Mouse (Mus musculus): ENCODE results near the gene Slc38a4. TPM values are rescaled to one million over a fixed set of nuclear protein-coding genes. Genes with fewer than 3 reads are reported as not detected.

Gene Slc38a4
- total and polyA plus RNA-seq, 2 experiments from 2014 or later = 57.5 to 92.1 TPM

DNA sequence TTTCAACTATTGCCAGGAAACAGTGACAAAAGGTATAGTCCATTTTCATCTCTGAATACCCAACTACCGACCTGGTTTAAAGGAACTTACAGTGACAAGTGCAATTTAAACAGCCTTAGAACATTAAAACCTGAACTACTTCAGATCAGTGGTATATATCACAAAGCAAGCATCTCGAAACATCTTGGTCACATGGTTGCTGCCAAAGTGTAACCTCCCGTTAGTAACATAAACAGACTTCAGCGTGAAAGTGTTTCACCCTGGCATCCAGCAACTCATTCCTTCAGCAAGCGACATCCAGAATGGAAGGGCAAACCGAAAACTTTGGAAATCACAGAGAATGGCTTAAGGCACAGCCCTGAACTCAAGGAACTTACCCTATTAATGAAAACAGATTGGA, 29.1 kb downstream of the Slc38a4 start:
- no peak for ATAC-seq (ENCODE audit: insufficient read depth, low read depth)
- H3K4me2 ChIP-seq (ENCODE audit: low read depth, low read length) = no peak overlapping the region
- H3K27ac ChIP-seq (ENCODE audit: low read depth) = no peak overlapping the region
- no peaks in the 10 kb centered on the region for H3K36me3 ChIP-seq (replicated peaks; ENCODE audit: control insufficient read depth, insufficient read depth, low read length)
- H3K9ac ChIP-seq (replicated peaks; ENCODE audit: low read depth, low read length) = no peak overlapping the region
- no peaks in the 10 kb centered on the region for H3K4me1 ChIP-seq (ENCODE audit: control insufficient read depth, insufficient read depth)
- no peaks in the 10 kb centered on the region for H3K27me3 ChIP-seq (ENCODE audit: control insufficient read depth, insufficient read depth, low read length)
- WGBS = 76% methylated on average over 6 of the region's 6 CpGs
- no peak overlapping the region for H3K4me3 ChIP-seq (ENCODE audit: low read depth, low read length)
- no peaks in the 10 kb centered on the region for H3K9me3 ChIP-seq (replicated peaks; ENCODE audit: control insufficient read depth, low read length)
- TF ChIP-seq EP300 (IDR thresholded peaks at IDR 0.05; ENCODE audit: low read depth) (no peak), CTCF (IDR thresholded peaks at IDR 0.05; ENCODE audit: low read depth) (no peak)
- no peak for DNase-seq (ENCODE audit: low spot score)

DNA sequence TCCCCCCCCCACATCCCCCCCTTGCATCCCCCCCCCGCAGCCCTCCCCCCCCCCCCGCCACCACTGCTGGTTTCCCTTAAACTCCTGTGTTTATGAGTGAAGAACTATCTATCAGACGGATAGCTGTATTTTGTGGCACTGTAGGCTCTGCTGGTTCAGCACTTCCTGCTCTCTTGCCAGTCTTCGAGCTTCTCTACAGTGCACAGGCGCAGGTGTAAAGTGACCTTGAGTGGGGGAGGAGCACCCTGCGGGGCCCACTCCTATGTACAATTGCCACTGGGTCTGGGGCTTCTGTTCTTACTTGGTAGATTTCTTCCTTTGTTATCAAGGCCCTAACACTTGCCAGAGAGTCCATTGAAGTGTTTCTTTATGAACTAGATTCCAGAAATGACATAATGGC, 33.0 kb downstream of the Slc38a4 start:
- Histone ChIP-seq H3K4me3 (ENCODE audit: low read depth, low read length) (no peak overlapping the region), H3K9me3 (replicated peaks; ENCODE audit: control insufficient read depth, low read length) (no peaks in the 10 kb centered on the region), H3K36me3 (replicated peaks; ENCODE audit: control insufficient read depth, insufficient read depth, low read length) (no peaks in the 10 kb centered on the region), H3K9ac (replicated peaks; ENCODE audit: low read depth, low read length) (no peak overlapping the region), H3K27ac (ENCODE audit: low read depth) (no peak overlapping the region), H3K4me2 (ENCODE audit: low read depth, low read length) (no peak overlapping the region), H3K4me1 (ENCODE audit: control insufficient read depth, insufficient read depth) (no peaks in the 10 kb centered on the region), H3K27me3 (ENCODE audit: control insufficient read depth, insufficient read depth, low read length) (no peaks in the 10 kb centered on the region)
- no peak for ATAC-seq (ENCODE audit: insufficient read depth, low read depth)
- WGBS = 52% methylated on average over 4 of the region's 6 CpGs
- DNase-seq (ENCODE audit: low spot score) = no peak
- no peak for TF ChIP-seq CTCF (IDR thresholded peaks at IDR 0.05; ENCODE audit: low read depth)
- TF ChIP-seq EP300 (IDR thresholded peaks at IDR 0.05; ENCODE audit: low read depth) = no peak

DNA sequence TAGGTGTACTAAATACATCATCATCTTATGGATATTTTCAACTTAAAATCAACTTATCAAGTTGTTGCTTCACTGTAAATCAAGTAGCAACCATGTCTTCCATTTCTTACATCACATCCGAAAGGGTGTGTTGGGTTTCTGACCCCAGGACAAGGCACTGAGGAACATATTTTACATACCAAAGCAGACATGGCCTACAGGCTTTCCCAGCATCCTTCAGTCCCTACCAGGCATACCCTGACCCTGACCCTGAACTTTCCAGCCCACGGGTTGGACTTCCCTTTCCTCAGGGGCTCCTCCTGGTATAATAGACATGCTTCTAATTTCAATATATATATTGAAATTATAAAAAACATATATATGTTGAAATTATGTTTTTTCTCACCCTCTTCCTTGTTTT, 33.5 kb downstream of the Slc38a4 start:
- Histone ChIP-seq H3K4me3 (ENCODE audit: low read depth, low read length) (no peak overlapping the region), H3K27me3 (ENCODE audit: control insufficient read depth, insufficient read depth, low read length) (no peaks in the 10 kb centered on the region), H3K27ac (ENCODE audit: low read depth) (no peak overlapping the region), H3K9ac (replicated peaks; ENCODE audit: low read depth, low read length) (no peak overlapping the region), H3K4me2 (ENCODE audit: low read depth, low read length) (no peak overlapping the region), H3K4me1 (ENCODE audit: control insufficient read depth, insufficient read depth) (no peaks in the 10 kb centered on the region), H3K9me3 (replicated peaks; ENCODE audit: control insufficient read depth, low read length) (no peaks in the 10 kb centered on the region), H3K36me3 (replicated peaks; ENCODE audit: control insufficient read depth, insufficient read depth, low read length) (no peaks in the 10 kb centered on the region)
- no peak for TF ChIP-seq CTCF (IDR thresholded peaks at IDR 0.05; ENCODE audit: low read depth)
- TF ChIP-seq EP300 (IDR thresholded peaks at IDR 0.05; ENCODE audit: low read depth) = no peak
- ATAC-seq (ENCODE audit: insufficient read depth, low read depth) (no peak), DNase-seq (ENCODE audit: low spot score) (no peak)
- 81% methylated on average over 2 of the region's 2 CpGs for WGBS

- Histone ChIP-seq H3K9me3 (replicated peaks; ENCODE audit: control insufficient read depth, low read length) (no peaks in the 10 kb centered on the region), H3K4me2 (ENCODE audit: low read depth, low read length) (no peak overlapping the region), H3K27me3 (ENCODE audit: control insufficient read depth, insufficient read depth, low read length) (no peaks in the 10 kb centered on the region), H3K36me3 (replicated peaks; ENCODE audit: control insufficient read depth, insufficient read depth, low read length) (no peaks in the 10 kb centered on the region), H3K4me3 (ENCODE audit: low read depth, low read length) (no peak overlapping the region), H3K4me1 (ENCODE audit: control insufficient read depth, insufficient read depth) (no peaks in the 10 kb centered on the region), H3K27ac (ENCODE audit: low read depth) (no peak overlapping the region), H3K9ac (replicated peaks; ENCODE audit: low read depth, low read length) (no peak overlapping the region)
- 82% methylated on average over 6 of the region's 6 CpGs for WGBS
- ATAC-seq (ENCODE audit: insufficient read depth, low read depth) (no peak), DNase-seq (ENCODE audit: low spot score) (no peak)
- TF ChIP-seq EP300 (IDR thresholded peaks at IDR 0.05; ENCODE audit: low read depth) (no peak), CTCF (IDR thresholded peaks at IDR 0.05; ENCODE audit: low read depth) (no peak)
Measured at GRCm38 (mm10) chr15:97020221-97020620, 35.5 kb downstream of the Slc38a4 start.

DNA sequence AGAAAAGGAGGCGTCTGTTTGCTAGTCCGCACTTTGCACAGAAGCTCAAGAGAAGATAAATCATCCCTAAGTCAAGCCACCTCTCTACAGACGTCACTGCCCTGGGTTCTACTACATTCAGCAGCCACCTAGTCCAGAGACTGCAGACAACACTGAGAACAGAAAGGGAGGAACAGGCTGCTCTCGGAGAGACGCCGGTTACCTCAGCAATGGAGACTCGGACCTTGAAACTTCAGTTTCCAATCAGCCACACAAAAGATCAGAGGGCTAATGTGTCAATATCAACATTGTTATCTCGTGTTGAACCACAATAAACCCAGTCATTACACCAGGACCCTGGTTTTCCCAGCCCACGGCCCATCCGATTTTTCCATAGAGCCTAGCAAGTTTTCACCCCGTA, 36.4 kb downstream of the Slc38a4 start:
- H3K4me2 ChIP-seq (ENCODE audit: low read depth, low read length) = no peak overlapping the region
- 83% methylated on average over 11 of the region's 11 CpGs for WGBS
- no peak overlapping the region for H3K9ac ChIP-seq (replicated peaks; ENCODE audit: low read depth, low read length)
- H3K4me1 ChIP-seq (ENCODE audit: control insufficient read depth, insufficient read depth) = no peaks in the 10 kb centered on the region
- H3K27me3 ChIP-seq (ENCODE audit: control insufficient read depth, insufficient read depth, low read length) = no peaks in the 10 kb centered on the region
- no peaks in the 10 kb centered on the region for H3K36me3 ChIP-seq (replicated peaks; ENCODE audit: control insufficient read depth, insufficient read depth, low read length)
- no peak overlapping the region for H3K27ac ChIP-seq (ENCODE audit: low read depth)
- H3K9me3 ChIP-seq (replicated peaks; ENCODE audit: control insufficient read depth, low read length) = no peaks in the 10 kb centered on the region
- TF ChIP-seq EP300 (IDR thresholded peaks at IDR 0.05; ENCODE audit: low read depth) = no peak
- TF ChIP-seq CTCF (IDR thresholded peaks at IDR 0.05; ENCODE audit: low read depth) = no peak
- no peak for ATAC-seq (ENCODE audit: insufficient read depth, low read depth)
- no peak overlapping the region for H3K4me3 ChIP-seq (ENCODE audit: low read depth, low read length)
- DNase-seq (ENCODE audit: low spot score) = no peak

- Histone ChIP-seq H3K4me1 (ENCODE audit: control insufficient read depth, insufficient read depth) (no peaks in the 10 kb centered on the region), H3K36me3 (replicated peaks; ENCODE audit: control insufficient read depth, insufficient read depth, low read length) (0 out of 2 replicates have a peak, but pooled peaks cover 3% of the 10 kb centered on the region), H3K4me3 (ENCODE audit: low read depth, low read length) (no peak overlapping the region), H3K9me3 (replicated peaks; ENCODE audit: control insufficient read depth, low read length) (no peaks in the 10 kb centered on the region), H3K4me2 (ENCODE audit: low read depth, low read length) (no peak overlapping the region), H3K27me3 (ENCODE audit: control insufficient read depth, insufficient read depth, low read length) (no peaks in the 10 kb centered on the region), H3K27ac (ENCODE audit: low read depth) (no peak overlapping the region), H3K9ac (replicated peaks; ENCODE audit: low read depth, low read length) (no peak overlapping the region)
- DNase-seq (ENCODE audit: low spot score) = no peak
- TF ChIP-seq CTCF (IDR thresholded peaks at IDR 0.05; ENCODE audit: low read depth) (no peak), EP300 (IDR thresholded peaks at IDR 0.05; ENCODE audit: low read depth) (no peak)
- WGBS = 84% methylated on average over 9 of the region's 9 CpGs
- no peak for ATAC-seq (ENCODE audit: insufficient read depth, low read depth)
Measured at GRCm38 (mm10) chr15:97017195-97017594, 38.6 kb downstream of the Slc38a4 start.

Data from heart, postnatal 0 days (tissue).